Comparison of ENCODE assay signal across 9 mouse cellular contexts in the genomic region with DNA sequence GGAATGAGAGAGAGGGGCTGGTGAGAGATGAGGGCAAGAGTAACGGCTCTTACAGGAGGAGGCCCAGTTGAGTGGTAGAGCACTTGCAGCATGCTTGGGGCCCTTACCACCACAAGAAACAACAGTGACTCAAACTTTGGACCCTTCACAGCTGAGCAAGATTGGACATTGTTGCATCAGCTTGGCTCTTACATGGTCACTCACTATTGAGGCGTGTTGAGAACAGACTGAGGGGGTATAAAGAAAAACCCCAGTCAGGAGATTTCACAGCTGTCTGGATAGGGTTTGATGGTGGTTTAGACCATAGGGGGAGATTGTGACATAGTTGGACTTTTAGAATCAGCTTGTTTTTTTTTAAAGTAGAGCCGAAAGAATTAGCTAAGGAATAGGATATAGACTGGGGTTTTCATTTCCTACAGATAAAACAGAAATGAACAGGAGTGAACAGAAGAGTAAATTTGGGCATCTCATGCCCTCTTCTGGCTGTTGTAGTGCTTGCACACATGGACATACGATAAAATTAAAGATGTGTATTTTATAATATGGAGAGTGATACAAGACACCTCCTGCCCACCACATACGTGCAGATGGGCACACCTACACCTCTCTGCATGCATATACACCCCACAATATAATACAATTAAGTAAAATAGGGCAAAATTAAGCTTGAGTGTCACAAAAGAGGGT. TPM values are rescaled to one million over a fixed set of nuclear protein-coding genes. Genes with fewer than 3 reads are reported as not detected.
A peak's percentile ranks its signal among the peaks of the same experiment; 100 is the strongest.
DNase-seq lines count a peak whose midpoint lies in the region; ATAC-seq and TF ChIP-seq lines count a peak whose summit lies in the region.
"Had no signal": no experiment of that assay in that cellular context is flagged by ENCODE, and none has a peak within 500 bp of the region (broad histone marks: within the 10 kb centered on the region; RNA-seq: fewer than 3 reads in every experiment).

No protein-coding gene starts in this region.

- H3K27me3 ChIP-seq in cerebellum, adult 2 months (ENCODE audit: control insufficient read depth, insufficient read depth, low read length) = no peaks in the 10 kb centered on the region
- H3K27me3 ChIP-seq in liver, embryonic 12.5 days (replicated peaks) = no peaks in the 10 kb centered on the region
- no peaks in the 10 kb centered on the region for H3K27me3 ChIP-seq in liver, embryonic 11.5 days (replicated peaks; ENCODE audit: control insufficient read depth, insufficient read depth, low read length)
- no peaks in the 10 kb centered on the region for H3K27me3 ChIP-seq in forebrain, embryonic 15.5 days
- H3K27me3 ChIP-seq: limb, embryonic 15.5 days had no signal

- H3K36me3 ChIP-seq in liver, embryonic 12.5 days = peaks cover 68% of the 10 kb centered on the region
- peaks cover 9% of the 10 kb centered on the region; the same call in 1 of the 2 replicates for H3K36me3 ChIP-seq in liver, embryonic 11.5 days (ENCODE audit: control insufficient read depth, insufficient read depth, low read length)
- H3K36me3 ChIP-seq in forebrain, embryonic 15.5 days = peaks cover 26% of the 10 kb centered on the region

- DNase-seq in cerebellum, adult 2 months = no peak
- DNase-seq in cerebellum, postnatal 36 days = no peak
- DNase-seq in liver, embryonic 11.5 days (ENCODE audit: low spot score) = no peak
- DNase-seq in naive thymus-derived CD4-positive, alpha-beta T cell, adult 2 months (ENCODE audit: low read depth) = peak; percentile 67
- DNase-seq in embryo, embryonic 11 days = no peak

- H3K4me1 ChIP-seq in cerebellum, adult 2 months (ENCODE audit: control insufficient read depth, insufficient read depth, low read length) = no peaks in the 10 kb centered on the region
- H3K4me1 ChIP-seq in liver, embryonic 12.5 days = no peaks in the 10 kb centered on the region
- H3K4me1 ChIP-seq in liver, embryonic 11.5 days (replicated peaks; ENCODE audit: control insufficient read depth, insufficient read depth, low read length) = no peaks in the 10 kb centered on the region
- H3K4me1 ChIP-seq in forebrain, embryonic 15.5 days = no peaks in the 10 kb centered on the region
- H3K4me1 ChIP-seq: limb, embryonic 15.5 days had no signal

- ATAC-seq in liver, embryonic 12.5 days = 0 out of 2 replicates have a peak, but pooled peaks have one; percentile 35
- no peak for ATAC-seq in liver, embryonic 11.5 days (replicated peaks; ENCODE audit: low FRiP score)
- ATAC-seq in granulocyte monocyte progenitor cell, adult 5-6 weeks (replicated peaks; ENCODE audit: poor library complexity, severe bottlenecking) = peak; percentile 79
- ATAC-seq in forebrain, embryonic 15.5 days (replicated peaks) = no peak

- TF ChIP-seq CTCF in cerebellum, adult 2 months (IDR thresholded peaks at IDR 0.05; ENCODE audit: borderline replicate concordance, insufficient read depth, low read depth, low read length) = 0 out of 2 replicates have a peak, but pooled peaks have one; percentile 5

- H3K9me3 ChIP-seq in liver, embryonic 12.5 days (replicated peaks) = no peaks in the 10 kb centered on the region
- no peaks in the 10 kb centered on the region for H3K9me3 ChIP-seq in liver, embryonic 11.5 days (ENCODE audit: control insufficient read depth, low read length)
- H3K9me3 ChIP-seq in forebrain, embryonic 15.5 days = no peaks in the 10 kb centered on the region
- H3K9me3 ChIP-seq: limb, embryonic 15.5 days had no signal

- no peak for TF ChIP-seq POLR2A in cerebellum, adult 2 months (IDR thresholded peaks at IDR 0.05; ENCODE audit: borderline replicate concordance, insufficient read depth, low read length)

- H3K9ac ChIP-seq in liver, embryonic 12.5 days = no peak overlapping the region
- H3K9ac ChIP-seq in liver, embryonic 11.5 days (ENCODE audit: low read depth, low read length) = no peak overlapping the region
- no peak overlapping the region for H3K9ac ChIP-seq in forebrain, embryonic 15.5 days (replicated peaks)
- H3K9ac ChIP-seq: limb, embryonic 15.5 days had no signal

- H3K4me3 ChIP-seq in cerebellum, adult 2 months (replicated peaks; ENCODE audit: insufficient read depth, low read depth, low read length) = no peak overlapping the region
- H3K4me3 ChIP-seq in liver, embryonic 12.5 days = no peak overlapping the region
- no peak overlapping the region for H3K4me3 ChIP-seq in liver, embryonic 11.5 days (ENCODE audit: low read depth, low read length)
- no peak overlapping the region for H3K4me3 ChIP-seq in forebrain, embryonic 15.5 days
- H3K4me3 ChIP-seq: limb, embryonic 15.5 days had no signal

- H3K27ac ChIP-seq in cerebellum, adult 2 months (ENCODE audit: insufficient read depth, low read length) = no peak overlapping the region
- H3K27ac ChIP-seq in liver, embryonic 12.5 days = no peak overlapping the region
- H3K27ac ChIP-seq in liver, embryonic 11.5 days (ENCODE audit: low read depth, low read length) = no peak overlapping the region
- H3K27ac ChIP-seq in forebrain, embryonic 15.5 days (replicated peaks) = no peak overlapping the region
- H3K27ac ChIP-seq: limb, embryonic 15.5 days had no signal

- 72% methylated on average over 5 of the region's 5 CpGs for WGBS in cerebellum, adult 2 months
- WGBS in liver, embryonic 12.5 days (ENCODE audit: insufficient replicate concordance) = 74% methylated on average over 5 of the region's 5 CpGs
- 82% methylated on average over 5 of the region's 5 CpGs for WGBS in liver, embryonic 11.5 days
- WGBS in forebrain, embryonic 15.5 days = 88% methylated on average over 5 of the region's 5 CpGs

- H3K4me2 ChIP-seq in liver, embryonic 12.5 days = no peak overlapping the region
- H3K4me2 ChIP-seq in liver, embryonic 11.5 days = no peak overlapping the region
- H3K4me2 ChIP-seq in forebrain, embryonic 15.5 days (replicated peaks) = no peak overlapping the region
- H3K4me2 ChIP-seq: limb, embryonic 15.5 days had no signal

RNA-seq across cellular contexts. Expression of a gene that starts 23.4 kb away (rescaled TPM):
- polyA plus RNA-seq in cerebellum, adult 2 months (2012; rRNA removed) = 81.4 and 90.7 TPM in 2 replicates
- polyA plus RNA-seq in liver, embryonic 12.5 days (2016; fragmentation: Nextera tagmentation; extraction: Ambion mirVana) = 91.1 and 92.6 TPM in 2 replicates
- 120 and 138 TPM in 2 replicates for polyA plus RNA-seq in liver, embryonic 11.5 days (2014; fragmentation: Nextera tagmentation; extraction: Ambion mirVana)
- 62.7 and 67.8 TPM in 2 replicates for total RNA-seq in granulocyte monocyte progenitor cell, adult 5-6 weeks (2014; fragmentation: Nextera tagmentation)
- 108 and 113 TPM in 2 replicates for total RNA-seq in granulocyte monocyte progenitor cell, adult 5-6 weeks (2017)
- polyA plus RNA-seq in forebrain, embryonic 15.5 days (2015; fragmentation: Nextera tagmentation; extraction: Ambion mirVana) = 108 and 115 TPM in 2 replicates

RNA-seq across cellular contexts. Expression of a gene that starts 51.2 kb away (rescaled TPM):
- 38.1 and 40.6 TPM in 2 replicates for polyA plus RNA-seq in cerebellum, adult 2 months (2012; rRNA removed)
- polyA plus RNA-seq in liver, embryonic 12.5 days (2016; fragmentation: Nextera tagmentation; extraction: Ambion mirVana) = 29.3 and 30.0 TPM in 2 replicates
- polyA plus RNA-seq in liver, embryonic 11.5 days (2014; fragmentation: Nextera tagmentation; extraction: Ambion mirVana) = 44.4 and 48.3 TPM in 2 replicates
- 20.6 and 24.2 TPM in 2 replicates for total RNA-seq in granulocyte monocyte progenitor cell, adult 5-6 weeks (2014; fragmentation: Nextera tagmentation)
- total RNA-seq in granulocyte monocyte progenitor cell, adult 5-6 weeks (2017) = 5.0 and 9.7 TPM in 2 replicates
- polyA plus RNA-seq in forebrain, embryonic 15.5 days (2015; fragmentation: Nextera tagmentation; extraction: Ambion mirVana) = 10.5 and 12.4 TPM in 2 replicates

Comparison
In these comparisons a context has a peak if more than half of its experiments do, and no peak if none do; other contexts are left out.
1. ATAC-seq: peak in liver, embryonic 12.5 days (single experiment) and granulocyte monocyte progenitor cell, adult 5-6 weeks (single experiment); none in liver, embryonic 11.5 days (single experiment) and forebrain, embryonic 15.5 days (single experiment).